Mouse (Mus musculus) midbrain, embryonic 14.5 days (tissue): ENCODE results near the gene Prok2. TPM values are rescaled to one million over a fixed set of nuclear protein-coding genes. Genes with fewer than 3 reads are reported as not detected.

Source experiments
- ATAC-seq: fragments of 200-750 bp; cut with Nextera tagmentation; 2 replicates; pipeline ENCODE4 v1.8.0; 2017; ENCODE audit warnings: moderate number of reproducible peaks, moderate library complexity; ENCODE audit not compliant: low FRiP score, low TSS enrichment
- DNase-seq: peaks from one replicate; pipeline ENCODE4 v3.0.0-alpha.2; 2015
- H3K27ac ChIP-seq: fragments of 300-500 bp; sonication (generic); replicated peaks from 2 replicates; pipeline ENCODE4 v1.5.1; 2014; ENCODE audit warnings: mild to moderate bottlenecking, low read depth, low read length, moderate library complexity
- H3K27me3 ChIP-seq: fragments of 300-500 bp; sonication (generic); 2 replicates; pipeline ENCODE4 v1.6.1; 2014; ENCODE audit warnings: low read length, control low read depth, mixed read lengths; ENCODE audit not compliant: control insufficient read depth, insufficient read depth
- H3K36me3 ChIP-seq: fragments of 300-500 bp; sonication (generic); 2 replicates; pipeline ENCODE4 v1.6.1; 2014; ENCODE audit warnings: low read length, control low read depth; ENCODE audit not compliant: control insufficient read depth, insufficient read depth
- H3K4me1 ChIP-seq: fragments of 300-500 bp; sonication (generic); 2 replicates; pipeline ENCODE4 v1.6.1; 2014; ENCODE audit warnings: mild to moderate bottlenecking, antibody characterized with exemption, low read length, control low read depth; ENCODE audit not compliant: control insufficient read depth, insufficient read depth
- H3K4me2 ChIP-seq: fragments of 300-500 bp; sonication (generic); 2 replicates; pipeline ENCODE4 v1.6.1; 2014; ENCODE audit warnings: mild to moderate bottlenecking, low read length, moderate library complexity
- H3K4me3 ChIP-seq: fragments of 300-500 bp; sonication (generic); replicated peaks from 2 replicates; pipeline ENCODE4 v1.5.1; 2014; ENCODE audit warnings: low read depth, low read length
- H3K9ac ChIP-seq: fragments of 300-500 bp; sonication (generic); replicated peaks from 2 replicates; pipeline ENCODE4 v1.6.1; 2014; ENCODE audit warnings: mild to moderate bottlenecking, low read length, moderate library complexity
- H3K9me3 ChIP-seq: fragments of 300-500 bp; sonication (generic); 2 replicates; pipeline ENCODE4 v1.6.1; 2016; ENCODE audit warnings: low read length, control low read depth, mixed read lengths; ENCODE audit not compliant: control insufficient read depth
- WGBS: fragments of 180-500 bp; shearing (Covaris S2); extraction: QIAGEN DNeasy Blood & Tissue Kit; methylation state at CpG from one replicate; pipeline ENCODE4 v1.1.7; 2014; 5-methylcytosine and 5-hydroxymethylcytosine counted together
- polyA plus RNA-seq: library from polyadenylated mRNA; unstranded; fragments of >200 nt; fragmentation: Nextera tagmentation; extraction: Ambion mirVana; gene quantifications from 2 replicates; pipeline ENCODE4 v1.2.1, GENCODE M21; 2014

Prok2 gene
- polyA plus RNA-seq, 1 experiment from 2014 or later: 0.89 TPM

DNA sequence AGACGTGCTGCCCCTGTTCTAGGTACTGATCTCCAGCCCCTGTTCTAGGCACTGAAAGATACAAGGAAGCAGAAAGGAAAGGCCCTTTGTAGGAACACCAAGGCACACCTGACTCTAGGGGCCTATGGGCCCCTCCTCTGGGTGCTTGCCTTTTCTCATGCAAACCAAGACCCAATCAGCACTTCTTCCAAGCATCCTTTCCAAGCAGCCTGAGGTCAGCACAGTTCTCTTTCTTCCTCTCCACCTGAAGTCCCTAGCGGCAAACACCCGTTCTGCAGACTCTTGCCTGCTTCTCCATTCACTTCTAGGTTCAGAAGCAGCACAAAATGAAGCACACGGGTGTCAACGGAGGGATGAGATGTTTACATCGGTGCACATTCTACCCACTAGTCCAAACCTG, 11.0 kb downstream of the Prok2 start:
- DNase-seq (no peak), ATAC-seq (no peak)
- 71% methylated on average over 6 of the region's 6 CpGs for WGBS

DNA sequence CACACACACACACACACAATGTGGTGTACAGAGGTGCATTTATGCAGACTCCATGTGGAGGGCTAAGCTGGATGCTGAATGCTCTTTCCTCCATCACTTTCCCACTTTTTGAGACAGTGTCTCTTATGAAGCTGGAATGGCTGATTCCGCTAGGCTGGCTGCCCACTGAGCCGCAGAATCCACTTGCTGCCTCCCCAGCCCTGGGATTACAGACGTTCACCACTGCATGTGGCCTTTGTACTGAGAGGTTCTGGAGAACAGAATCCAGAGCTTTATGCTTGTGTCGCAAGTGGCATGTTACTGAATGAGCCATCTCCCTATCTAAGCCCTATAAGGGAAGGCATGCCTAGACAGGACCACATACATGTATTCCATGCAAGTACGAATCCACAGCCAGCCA, 12.9 kb downstream of the Prok2 start:
- H3K27ac ChIP-seq: no peak overlapping the region
- H3K27me3 ChIP-seq: no peaks in the 10 kb centered on the region
- no peak overlapping the region for H3K9ac ChIP-seq
- no peak overlapping the region for H3K4me2 ChIP-seq
- no peaks in the 10 kb centered on the region for H3K9me3 ChIP-seq
- WGBS: 60% methylated on average over 5 of the region's 5 CpGs
- H3K4me1 ChIP-seq: no peaks in the 10 kb centered on the region
- ATAC-seq (no peak), DNase-seq (no peak)
- no peaks in the 10 kb centered on the region for H3K36me3 ChIP-seq
- no peak overlapping the region for H3K4me3 ChIP-seq

More for the DNA sequence above, 11.0 kb downstream of the Prok2 start:
- Histone ChIP-seq H3K36me3 (no peaks in the 10 kb centered on the region), H3K4me3 (no peak overlapping the region), H3K27me3 (no peaks in the 10 kb centered on the region), H3K9me3 (no peaks in the 10 kb centered on the region), H3K4me2 (no peak overlapping the region), H3K27ac (no peak overlapping the region), H3K4me1 (no peaks in the 10 kb centered on the region), H3K9ac (no peak overlapping the region)

GRCm38 (mm10) chr6:99711576-99712101, 14.6 kb downstream of the Prok2 start:
- Histone ChIP-seq H3K4me3 (no peak overlapping the region), H3K27me3 (no peaks in the 10 kb centered on the region), H3K27ac (no peak overlapping the region), H3K36me3 (no peaks in the 10 kb centered on the region), H3K9ac (no peak overlapping the region), H3K4me2 (no peak overlapping the region), H3K9me3 (no peaks in the 10 kb centered on the region), H3K4me1 (no peaks in the 10 kb centered on the region)
- ATAC-seq: no peak
- no peak for DNase-seq
- 76% methylated on average over 11 of the region's 11 CpGs for WGBS

DNA sequence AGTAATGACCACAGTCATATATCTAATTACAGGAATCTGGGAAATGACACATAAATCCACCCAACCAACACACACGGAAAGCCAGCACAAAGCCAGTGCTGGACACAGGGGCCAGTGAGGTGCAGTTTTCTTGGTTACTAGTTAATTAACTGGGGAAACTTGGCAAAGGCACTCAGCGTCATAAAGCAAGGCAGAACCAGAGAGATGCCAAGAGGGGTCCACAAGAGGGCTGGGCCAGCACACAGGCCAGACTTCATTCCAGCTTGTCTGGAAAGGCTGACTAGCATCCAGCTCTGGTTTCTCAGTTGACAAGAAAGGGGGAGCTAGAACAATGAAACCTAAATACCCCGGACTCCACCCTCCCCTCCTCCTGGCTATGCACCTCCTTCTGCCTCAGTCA, 25.7 kb downstream of the Prok2 start:
- Histone ChIP-seq H3K9ac (no peak overlapping the region), H3K4me3 (no peak overlapping the region), H3K36me3 (no peaks in the 10 kb centered on the region), H3K4me2 (no peak overlapping the region), H3K4me1 (no peaks in the 10 kb centered on the region), H3K9me3 (no peaks in the 10 kb centered on the region), H3K27me3 (no peaks in the 10 kb centered on the region), H3K27ac (no peak overlapping the region)
- ATAC-seq (no peak), DNase-seq (no peak)
- WGBS: 62% methylated on average over 3 of the region's 3 CpGs

DNA sequence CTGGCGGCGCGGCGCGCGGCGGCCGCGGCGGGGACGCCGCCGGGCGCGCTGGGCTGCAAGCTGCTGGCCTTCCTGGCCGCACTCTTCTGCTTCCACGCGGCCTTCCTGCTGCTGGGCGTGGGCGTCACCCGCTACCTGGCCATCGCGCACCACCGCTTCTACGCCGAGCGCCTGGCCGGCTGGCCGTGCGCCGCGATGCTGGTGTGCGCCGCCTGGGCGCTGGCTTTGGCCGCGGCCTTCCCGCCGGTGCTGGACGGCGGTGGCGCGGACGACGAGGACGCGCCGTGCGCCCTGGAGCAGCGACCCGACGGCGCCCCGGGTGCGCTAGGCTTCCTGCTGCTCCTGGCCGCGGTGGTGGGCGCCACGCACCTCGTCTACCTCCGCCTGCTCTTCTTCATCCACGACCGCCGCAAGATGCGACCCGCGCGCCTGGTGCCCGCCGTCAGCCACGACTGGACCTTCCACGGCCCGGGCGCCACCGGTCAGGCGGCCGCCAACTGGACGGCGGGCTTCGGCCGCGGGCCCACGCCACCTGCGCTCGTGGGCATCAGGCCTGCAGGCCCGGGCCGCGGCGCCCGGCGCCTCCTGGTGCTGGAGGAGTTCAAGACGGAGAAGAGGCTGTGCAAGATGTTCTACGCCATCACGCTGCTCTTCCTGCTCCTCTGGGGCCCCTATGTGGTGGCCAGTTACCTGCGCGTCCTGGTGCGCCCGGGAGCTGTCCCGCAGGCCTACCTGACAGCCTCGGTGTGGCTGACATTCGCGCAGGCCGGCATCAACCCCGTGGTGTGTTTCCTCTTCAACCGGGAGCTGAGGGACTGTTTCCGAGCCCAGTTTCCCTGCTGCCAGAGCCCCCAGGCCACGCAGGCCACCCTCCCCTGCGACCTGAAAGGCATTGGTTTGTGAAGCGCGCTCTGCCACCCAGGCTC, 33.0 kb downstream of the Prok2 start:
- DNase-seq: peak; percentile 65
- peak overlapping the region; percentile 86 for H3K4me2 ChIP-seq
- H3K36me3 ChIP-seq: no peaks in the 10 kb centered on the region
- peak overlapping the region; percentile 82 for H3K9ac ChIP-seq
- WGBS: under 1% methylated on average over 103 of the region's 110 CpGs
- peak overlapping the region; percentile 92 for H3K27ac ChIP-seq
- peak overlapping the region; percentile 65 for H3K4me3 ChIP-seq
- peaks cover 12% of the 10 kb centered on the region; the same call in 1 of the 2 replicates for H3K4me1 ChIP-seq
- ATAC-seq: peak; percentile 43; the same call in 1 of the 2 replicates
- no peaks in the 10 kb centered on the region for H3K9me3 ChIP-seq
- peaks cover 23% of the 10 kb centered on the region; the same call in 1 of the 2 replicates for H3K27me3 ChIP-seq

DNA sequence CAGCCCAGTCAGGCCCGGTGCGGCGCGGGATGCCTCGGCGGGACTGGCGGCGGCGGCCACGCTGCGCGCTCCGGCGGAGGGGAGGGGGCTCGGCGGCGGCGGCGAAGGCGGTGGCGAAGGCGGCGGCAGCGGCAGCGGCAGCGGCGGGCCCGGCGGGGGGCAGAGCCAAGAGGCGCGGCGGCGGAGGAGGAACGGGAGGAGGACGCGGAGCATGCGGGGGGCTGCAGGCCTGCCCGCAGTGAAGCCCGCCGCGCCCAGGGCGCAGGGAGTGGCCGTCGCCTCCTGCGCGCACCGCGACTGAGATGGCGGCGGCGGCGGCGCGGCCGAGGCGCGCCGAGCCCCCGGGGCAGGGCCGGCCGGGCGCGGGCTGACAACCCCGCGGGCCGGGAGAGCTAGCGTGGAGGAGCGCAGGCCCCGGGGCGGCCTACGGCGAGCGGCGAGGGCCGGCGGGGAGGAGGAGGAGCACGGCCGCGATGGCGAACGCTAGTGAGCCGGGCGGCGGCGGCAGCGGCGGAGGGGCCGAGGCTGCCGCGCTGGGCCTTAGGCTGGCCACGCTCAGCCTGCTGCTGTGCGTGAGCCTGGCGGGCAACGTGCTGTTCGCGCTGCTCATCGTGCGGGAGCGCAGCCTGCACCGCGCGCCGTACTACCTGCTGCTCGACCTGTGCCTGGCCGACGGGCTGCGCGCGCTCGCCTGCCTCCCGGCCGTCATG, 33.8 kb downstream of the Prok2 start, which contains the start of gene Gpr27:
TSS of gene Gpr27 (plus strand) at position 474 of the 710 bp plus-strand sequence.
- Histone ChIP-seq H3K4me3 (peak within 1 kb of the TSS; percentile 65), H3K4me1 (peaks cover 12% of the 10 kb centered on the region; the same call in 1 of the 2 replicates), H3K9ac (peak within 1 kb of the TSS; percentile 82), H3K27me3 (peaks cover 23% of the 10 kb centered on the region; the same call in 1 of the 2 replicates), H3K9me3 (no peaks in the 10 kb centered on the region), H3K36me3 (no peaks in the 10 kb centered on the region), H3K27ac (peak within 1 kb of the TSS; percentile 92), H3K4me2 (peak within 1 kb of the TSS; percentile 86)
- WGBS: under 1% methylated on average over 92 of the region's 112 CpGs
- DNase-seq (peak; percentile 77), ATAC-seq (peak; percentile 79)

DNA sequence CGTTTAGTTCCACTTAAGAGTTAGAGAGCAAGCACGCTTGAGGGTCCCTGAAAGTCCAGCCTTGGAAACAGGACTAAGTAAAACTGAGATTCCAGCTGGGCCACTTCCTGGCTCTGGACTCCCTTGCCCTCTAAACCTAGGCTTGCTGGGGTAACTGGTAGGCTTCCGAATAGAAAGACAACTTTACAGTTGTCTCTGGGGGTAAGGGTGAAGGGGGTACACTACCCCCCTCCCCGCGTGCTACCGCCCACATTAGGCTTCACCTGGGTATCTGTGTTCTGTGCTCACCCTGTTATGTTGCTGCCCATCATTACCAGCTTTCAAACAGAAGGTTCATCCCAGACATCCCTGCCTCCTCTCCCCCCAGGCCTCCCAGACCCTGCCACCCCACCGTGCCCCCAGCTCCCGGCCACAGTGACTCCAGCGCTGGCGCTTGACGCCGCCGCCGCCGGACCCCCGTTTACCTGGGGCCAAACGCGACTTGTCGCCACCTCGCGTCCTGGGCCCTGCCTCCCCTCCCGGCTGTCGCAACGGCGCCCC, 34.5 kb downstream of the Prok2 start:
- Histone ChIP-seq H3K4me2 (peak overlapping the region; percentile 86), H3K36me3 (no peaks in the 10 kb centered on the region), H3K4me1 (peaks cover 12% of the 10 kb centered on the region; the same call in 1 of the 2 replicates), H3K27me3 (peaks cover 23% of the 10 kb centered on the region; the same call in 1 of the 2 replicates), H3K4me3 (peak overlapping the region; percentile 65), H3K27ac (peak overlapping the region; percentile 92), H3K9ac (peak overlapping the region; percentile 82), H3K9me3 (no peaks in the 10 kb centered on the region)
- DNase-seq (peak; percentile 36), ATAC-seq (peak; percentile 59; the same call in 1 of the 2 replicates)
- WGBS: 6% methylated on average over 25 of the region's 25 CpGs

DNA sequence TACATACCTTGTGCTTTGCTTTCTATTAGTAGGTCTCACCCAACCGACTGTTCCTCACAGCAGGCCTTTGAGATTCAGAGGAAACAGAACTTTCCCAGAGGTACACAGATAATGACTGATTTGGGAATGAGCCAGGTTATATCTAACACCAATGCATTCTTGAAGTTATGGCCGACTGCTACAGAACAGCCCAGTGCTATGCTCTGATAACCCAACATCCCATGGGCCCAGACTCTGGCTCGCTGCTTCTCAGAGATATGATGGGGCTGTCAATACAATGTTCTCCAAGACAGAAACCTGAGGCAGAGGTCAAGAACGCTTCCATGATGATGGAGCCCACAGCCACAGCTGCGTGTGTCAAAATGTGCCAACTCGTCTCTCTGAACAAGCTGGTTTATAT, 37.7 kb downstream of the Prok2 start:
- no peak for DNase-seq
- ATAC-seq: no peak

More for the DNA sequence above, 37.7 kb downstream of the Prok2 start:
- no peak overlapping the region for H3K4me3 ChIP-seq
- WGBS: 79% methylated on average over 6 of the region's 6 CpGs
- H3K36me3 ChIP-seq: no peaks in the 10 kb centered on the region
- H3K9me3 ChIP-seq: 0 out of 2 replicates have a peak, but pooled peaks cover 4% of the 10 kb centered on the region
- no peak overlapping the region for H3K27ac ChIP-seq
- peaks cover 5% of the 10 kb centered on the region; the same call in 1 of the 2 replicates for H3K4me1 ChIP-seq
- H3K27me3 ChIP-seq: peaks cover 18% of the 10 kb centered on the region; the same call in 1 of the 2 replicates
- no peak overlapping the region for H3K9ac ChIP-seq
- no peak overlapping the region for H3K4me2 ChIP-seq
